ENCODE assay signal across 11 mouse cellular contexts in genomic region chr1:87813681-87814080, GRCm38 (mm10). TPM values are rescaled to one million over a fixed set of nuclear protein-coding genes. Genes with fewer than 3 reads are reported as not detected.
DNase-seq lines count a peak whose midpoint lies in the region; ATAC-seq and TF ChIP-seq lines count a peak whose summit lies in the region.
"Had no signal": no experiment of that assay in that cellular context is flagged by ENCODE, and none has a peak within 500 bp of the region (broad histone marks: within the 10 kb centered on the region; RNA-seq: fewer than 3 reads in every experiment).

No protein-coding gene starts in this region.

- H3K27me3 ChIP-seq in liver, postnatal 0 days (ENCODE audit: insufficient read depth, low read length): no peaks in the 10 kb centered on the region
- H3K27me3 ChIP-seq: kidney, embryonic 15.5 days; liver, embryonic 13.5 days had no signal

- ATAC-seq in liver, postnatal 0 days: no peak

- no peak overlapping the region for H3K4me2 ChIP-seq in liver, postnatal 0 days (ENCODE audit: low read depth, low read length)
- H3K4me2 ChIP-seq: kidney, embryonic 15.5 days; liver, embryonic 13.5 days had no signal

- no peaks in the 10 kb centered on the region for H3K4me1 ChIP-seq in liver, postnatal 0 days (ENCODE audit: insufficient read depth)
- H3K4me1 ChIP-seq: kidney, embryonic 15.5 days; liver, embryonic 13.5 days; midbrain, embryonic 10.5 days had no signal

- H3K27ac ChIP-seq in liver, postnatal 0 days (ENCODE audit: low read depth): no peak overlapping the region
- H3K27ac ChIP-seq: kidney, embryonic 15.5 days; liver, embryonic 13.5 days; midbrain, embryonic 10.5 days had no signal

- no peak for TF ChIP-seq CTCF in liver, postnatal 0 days (IDR thresholded peaks at IDR 0.05; ENCODE audit: low read depth)

- no peaks in the 10 kb centered on the region for H3K9me3 ChIP-seq in liver, postnatal 0 days (ENCODE audit: low read length)
- H3K9me3 ChIP-seq: kidney, embryonic 15.5 days; liver, embryonic 13.5 days; midbrain, embryonic 10.5 days had no signal

- DNase-seq in cerebellum, adult 18-20 months: peak; percentile 38 to 43
- DNase-seq in cerebellum, postnatal 4 days (ENCODE audit: low spot score in 2 of 2): no peak
- peak; percentile 69 to 77 for DNase-seq in right cerebral cortex, postnatal 10 days (ENCODE audit: low spot score in 2 of 2)
- DNase-seq in right cerebral cortex, adult 2 months (ENCODE audit: low spot score in 2 of 2): no peak
- peak; percentile 14 for DNase-seq in fibroblast of lung, adult 2 months (ENCODE audit: low read depth)
- no peak for DNase-seq in thymus, postnatal 0 days (ENCODE audit: low spot score)
- no peak for DNase-seq in liver, postnatal 0 days
- no peak for DNase-seq in urinary bladder, postnatal 4 days (ENCODE audit: low spot score in 2 of 2)
- DNase-seq: liver, embryonic 13.5 days had no signal

- no peaks in the 10 kb centered on the region for H3K36me3 ChIP-seq in liver, postnatal 0 days (replicated peaks; ENCODE audit: insufficient read depth, low read length)
- H3K36me3 ChIP-seq: kidney, embryonic 15.5 days; liver, embryonic 13.5 days; midbrain, embryonic 10.5 days had no signal

- TF ChIP-seq EP300 in liver, postnatal 0 days (IDR thresholded peaks at IDR 0.05; ENCODE audit: low read depth): no peak

- H3K9ac ChIP-seq in liver, postnatal 0 days (replicated peaks): no peak overlapping the region
- H3K9ac ChIP-seq: kidney, embryonic 15.5 days; liver, embryonic 13.5 days had no signal

- WGBS in liver, postnatal 0 days (ENCODE audit: insufficient replicate concordance): 51% methylated on average over 7 of the region's 7 CpGs

- no peak overlapping the region for H3K4me3 ChIP-seq in liver, postnatal 0 days (ENCODE audit: low read depth, low read length)
- H3K4me3 ChIP-seq: kidney, embryonic 15.5 days; liver, embryonic 13.5 days; midbrain, embryonic 10.5 days had no signal

RNA-seq across cellular contexts. Expression of gene Sag, which starts 10.2 kb away (rescaled TPM):
- 1.2 and 1.8 TPM in 2 replicates for polyA plus RNA-seq in thymus, postnatal 0 days (2015; fragmentation: Nextera tagmentation; extraction: Ambion mirVana)
- 0.17 and 0.42 TPM in 2 replicates for polyA plus RNA-seq in liver, postnatal 0 days (2015; fragmentation: Nextera tagmentation; extraction: Ambion mirVana)

RNA-seq across cellular contexts. Expression of gene Dgkd, which starts 39.4 kb away (rescaled TPM):
- polyA plus RNA-seq in thymus, postnatal 0 days (2015; fragmentation: Nextera tagmentation; extraction: Ambion mirVana): 73.7 and 80.7 TPM in 2 replicates
- polyA plus RNA-seq in liver, postnatal 0 days (2015; fragmentation: Nextera tagmentation; extraction: Ambion mirVana): 8.3 and 9.1 TPM in 2 replicates

RNA-seq across cellular contexts. Expression of gene Atg16l1, which starts 58.0 kb away (rescaled TPM):
- polyA plus RNA-seq in thymus, postnatal 0 days (2015; fragmentation: Nextera tagmentation; extraction: Ambion mirVana): 25.7 and 27.2 TPM in 2 replicates
- polyA plus RNA-seq in liver, postnatal 0 days (2015; fragmentation: Nextera tagmentation; extraction: Ambion mirVana): 15.4 and 18.6 TPM in 2 replicates

Comparison
In these comparisons a context has a peak if more than half of its experiments do, and no peak if none do; other contexts are left out.
1. DNase-seq: peak in cerebellum, adult 18-20 months (2 of 2), right cerebral cortex, postnatal 10 days (2 of 2) and fibroblast of lung, adult 2 months (single experiment); none in cerebellum, postnatal 4 days (0 of 2), right cerebral cortex, adult 2 months (0 of 2), thymus, postnatal 0 days (single experiment), liver, postnatal 0 days (single experiment) and urinary bladder, postnatal 4 days (0 of 2).